Mouse (Mus musculus) 3134 (cell line): ENCODE measurements around the gene Pacs2.

Experiments used
- DNase-seq: peaks from one replicate; pipeline ENCODE4 v3.0.0-alpha.2; 2011; ENCODE audit warnings: low spot score; ENCODE audit not compliant: insufficient read length; ENCODE audit errors: extremely low read depth

Pacs2 gene

GRCm38 (mm10) chr12:113013604-113014558 lies at the start of gene Pacs2:
Pacs2 (plus strand) TSS chr12:113014508.
- DNase-seq: peak; percentile 91

GRCm38 (mm10) chr12:112965783-112966182 lies 48.5 kb upstream of the Pacs2 start:
- DNase-seq: no peak

GRCm38 (mm10) chr12:112968943-112969342 lies 45.4 kb upstream of the Pacs2 start:
- DNase-seq: no peak

- no peak for DNase-seq
Measured at GRCm38 (mm10) chr12:112969616-112970015, 44.7 kb upstream of the Pacs2 start.

GRCm38 (mm10) chr12:112974736-112975135 lies 39.6 kb upstream of the Pacs2 start:
- DNase-seq: no peak

- DNase-seq: peak; percentile 83
Measured at GRCm38 (mm10) chr12:112976371-112977073, 37.8 kb upstream of the Pacs2 start, which contains the start of gene Btbd6. Btbd6 (plus strand) TSS chr12:112976482.

- no peak for DNase-seq
Measured at GRCm38 (mm10) chr12:112977156-112977555, 37.2 kb upstream of the Pacs2 start.

- no peak for DNase-seq
Measured at GRCm38 (mm10) chr12:112982031-112982430, 32.3 kb upstream of the Pacs2 start.

GRCm38 (mm10) chr12:112985346-112985745 lies 29.0 kb upstream of the Pacs2 start:
- no peak for DNase-seq

- DNase-seq: no peak
Measured at GRCm38 (mm10) chr12:112987877-112988276, 26.4 kb upstream of the Pacs2 start.

- no peak for DNase-seq
Measured at GRCm38 (mm10) chr12:112990706-112991405, 23.5 kb upstream of the Pacs2 start.

GRCm38 (mm10) chr12:112991444-112991843 lies 22.9 kb upstream of the Pacs2 start:
- DNase-seq: no peak

- DNase-seq: no peak
Measured at GRCm38 (mm10) chr12:112994153-112994552, 20.2 kb upstream of the Pacs2 start.

GRCm38 (mm10) chr12:112999569-113000293 lies 14.6 kb upstream of the Pacs2 start:
- no peak for DNase-seq

GRCm38 (mm10) chr12:113000294-113001132 lies 13.8 kb upstream of the Pacs2 start, which contains the start of gene Brf1:
Brf1 (minus strand) TSS chr12:113000704.
- peak; percentile 95 for DNase-seq

GRCm38 (mm10) chr12:113001133-113001474 lies 13.2 kb upstream of the Pacs2 start:
- no peak for DNase-seq

- no peak for DNase-seq
Measured at GRCm38 (mm10) chr12:113002667-113003066, 11.6 kb upstream of the Pacs2 start.

- DNase-seq: no peak
Measured at GRCm38 (mm10) chr12:113004011-113004410, 10.3 kb upstream of the Pacs2 start.

- DNase-seq: peak; percentile 44
Measured at GRCm38 (mm10) chr12:113004993-113005392, 9.3 kb upstream of the Pacs2 start.
